Comparison of ENCODE assay signal across 8 mouse cellular contexts in the genomic region with DNA sequence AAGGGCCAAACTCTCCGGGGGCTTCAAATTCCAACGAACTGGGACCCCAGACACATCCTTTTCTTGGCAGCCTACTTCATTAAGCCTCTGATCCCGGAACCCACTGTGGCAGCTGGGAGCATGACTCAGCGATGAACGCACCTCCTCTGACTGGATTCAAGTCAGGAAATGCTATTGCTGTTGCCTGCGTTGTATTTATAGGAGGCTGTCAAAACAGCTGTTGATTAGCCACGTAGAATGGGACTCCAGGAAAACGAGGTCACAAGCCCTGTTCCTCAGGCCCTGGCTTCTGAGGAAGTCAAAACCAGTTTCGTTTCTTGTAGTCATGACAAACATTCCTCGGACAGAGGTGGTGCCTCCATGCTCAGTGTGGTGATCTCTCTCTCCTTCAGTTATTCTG.
A peak's percentile ranks its signal among the peaks of the same experiment; 100 is the strongest.
DNase-seq lines count a peak whose midpoint lies in the region; ATAC-seq and TF ChIP-seq lines count a peak whose summit lies in the region.

No protein-coding gene starts in this region.

- no peak overlapping the region for H3K4me2 ChIP-seq in forebrain, postnatal 0 days (ENCODE audit: low read depth)
- H3K4me2 ChIP-seq in forebrain, embryonic 16.5 days (ENCODE audit: low read length), result no peak overlapping the region
- no peak overlapping the region for H3K4me2 ChIP-seq in kidney, embryonic 14.5 days (replicated peaks; ENCODE audit: low read depth, low read length)

- H3K9me3 ChIP-seq in forebrain, postnatal 0 days (ENCODE audit: low read length), result no peaks in the 10 kb centered on the region
- no peaks in the 10 kb centered on the region for H3K9me3 ChIP-seq in forebrain, embryonic 16.5 days (ENCODE audit: control insufficient read depth, low read length)
- H3K9me3 ChIP-seq in kidney, embryonic 14.5 days (ENCODE audit: control insufficient read depth, low read length), result no peaks in the 10 kb centered on the region

- ATAC-seq in forebrain, postnatal 0 days, result no peak
- ATAC-seq in forebrain, embryonic 16.5 days, result no peak
- no peak for ATAC-seq in kidney, embryonic 14.5 days (ENCODE audit: low FRiP score, low TSS enrichment)
- ATAC-seq in megakaryocyte progenitor cell, adult 5-6 weeks (replicated peaks; ENCODE audit: poor library complexity), result peak; percentile 87
- no peak for ATAC-seq in activated CD4-positive, CD25-positive, alpha-beta regulatory T cell, adult 4 months

- H3K27ac ChIP-seq in forebrain, postnatal 0 days (ENCODE audit: low read depth, low read length), result no peak overlapping the region
- no peak overlapping the region for H3K27ac ChIP-seq in forebrain, embryonic 16.5 days (ENCODE audit: low read length)
- 0 out of 2 replicates have a peak overlapping the region, but pooled peaks have one; percentile 8 for H3K27ac ChIP-seq in kidney, embryonic 14.5 days (ENCODE audit: low read depth, low read length)

- H3K27me3 ChIP-seq in forebrain, postnatal 0 days (ENCODE audit: insufficient read depth, low read length), result no peaks in the 10 kb centered on the region
- no peaks in the 10 kb centered on the region for H3K27me3 ChIP-seq in forebrain, embryonic 16.5 days (replicated peaks; ENCODE audit: control insufficient read depth, insufficient read depth, low read length)
- H3K27me3 ChIP-seq in kidney, embryonic 14.5 days (ENCODE audit: control insufficient read depth, insufficient read depth, low read length), result no peaks in the 10 kb centered on the region

- no peak overlapping the region for H3K9ac ChIP-seq in forebrain, postnatal 0 days
- no peak overlapping the region for H3K9ac ChIP-seq in forebrain, embryonic 16.5 days (replicated peaks; ENCODE audit: low read depth, low read length)
- H3K9ac ChIP-seq in kidney, embryonic 14.5 days (ENCODE audit: low read depth, low read length), result no peak overlapping the region

- no peak for TF ChIP-seq CTCF in forebrain, postnatal 0 days (IDR thresholded peaks at IDR 0.05; ENCODE audit: low read depth)

- 37% methylated on average over 10 of the region's 10 CpGs for WGBS in forebrain, postnatal 0 days
- 40% methylated on average over 10 of the region's 10 CpGs for WGBS in forebrain, embryonic 16.5 days
- WGBS in kidney, embryonic 14.5 days, result 42% methylated on average over 10 of the region's 10 CpGs

- H3K4me1 ChIP-seq in forebrain, postnatal 0 days (ENCODE audit: insufficient read depth), result no peaks in the 10 kb centered on the region
- no peaks in the 10 kb centered on the region for H3K4me1 ChIP-seq in forebrain, embryonic 16.5 days (replicated peaks; ENCODE audit: control insufficient read depth, insufficient read depth, low read length)
- no peaks in the 10 kb centered on the region for H3K4me1 ChIP-seq in kidney, embryonic 14.5 days (ENCODE audit: control insufficient read depth, insufficient read depth, low read length)

- no peak overlapping the region for H3K4me3 ChIP-seq in forebrain, postnatal 0 days (ENCODE audit: low read depth, low read length)
- H3K4me3 ChIP-seq in forebrain, embryonic 16.5 days (replicated peaks; ENCODE audit: low read length), result no peak overlapping the region
- H3K4me3 ChIP-seq in kidney, embryonic 14.5 days (ENCODE audit: low read length), result no peak overlapping the region

- no peaks in the 10 kb centered on the region for H3K36me3 ChIP-seq in forebrain, postnatal 0 days (ENCODE audit: insufficient read depth)
- no peaks in the 10 kb centered on the region for H3K36me3 ChIP-seq in forebrain, embryonic 16.5 days (ENCODE audit: control insufficient read depth, insufficient read depth)
- no peaks in the 10 kb centered on the region for H3K36me3 ChIP-seq in kidney, embryonic 14.5 days (ENCODE audit: control insufficient read depth, insufficient read depth, low read length)

- peak; percentile 29 for DNase-seq in forebrain, postnatal 0 days
- peak; percentile 83 for DNase-seq in 416B (ENCODE audit: low read depth)
- peak; percentile 69 for DNase-seq in fibroblast of lung, adult 2 months (ENCODE audit: low read depth)
- DNase-seq in layer of hippocampus, postnatal 14 days (ENCODE audit: low spot score in 2 of 2), result no peak

Comparison
In these comparisons a context has a peak if more than half of its experiments do, and no peak if none do; other contexts are left out.
1. DNase-seq: peak in forebrain, postnatal 0 days (single experiment), 416B (single experiment) and fibroblast of lung, adult 2 months (single experiment); none in layer of hippocampus, postnatal 14 days (0 of 2).